Mouse (Mus musculus) megakaryocyte, embryonic 14.5 days (primary cell): ENCODE results near the gene Osbpl6.

Experiments
- FLI1 ChIP-seq: IDR thresholded peaks from 2 replicates; pipeline ENCODE4 v1.6.1; 2012; ENCODE audit warnings: low read length, inconsistent platforms, mixed read lengths
- GATA1 ChIP-seq: IDR thresholded peaks from 3 replicates; pipeline ENCODE4 v1.6.1; 2012; ENCODE audit warnings: mixed read lengths, low read length, inconsistent platforms, borderline replicate concordance

DNA sequence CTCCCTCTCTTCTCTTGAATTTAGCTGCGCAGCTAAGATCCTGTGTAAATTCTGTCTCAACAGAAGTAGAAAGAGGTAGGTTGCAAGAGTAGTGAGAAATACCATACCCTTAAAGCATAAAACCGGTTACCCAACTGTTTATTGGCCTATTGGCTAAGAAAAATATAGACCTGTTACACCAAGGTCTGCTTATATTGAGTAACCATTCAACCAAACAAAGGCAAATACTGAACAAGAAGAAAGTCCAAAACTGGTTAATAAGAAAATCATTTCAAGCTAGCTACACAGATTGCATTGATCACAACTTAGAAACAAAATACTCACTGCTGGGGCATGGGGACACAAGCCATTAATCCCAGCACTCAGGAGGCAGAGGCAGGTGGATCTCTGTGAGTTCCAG, 233.3 kb downstream of the Osbpl6 start:
- TF ChIP-seq GATA1 (no peak), FLI1 (no peak)
